Mouse (Mus musculus): ENCODE measurements around the gene Slc11a2.

DNA sequence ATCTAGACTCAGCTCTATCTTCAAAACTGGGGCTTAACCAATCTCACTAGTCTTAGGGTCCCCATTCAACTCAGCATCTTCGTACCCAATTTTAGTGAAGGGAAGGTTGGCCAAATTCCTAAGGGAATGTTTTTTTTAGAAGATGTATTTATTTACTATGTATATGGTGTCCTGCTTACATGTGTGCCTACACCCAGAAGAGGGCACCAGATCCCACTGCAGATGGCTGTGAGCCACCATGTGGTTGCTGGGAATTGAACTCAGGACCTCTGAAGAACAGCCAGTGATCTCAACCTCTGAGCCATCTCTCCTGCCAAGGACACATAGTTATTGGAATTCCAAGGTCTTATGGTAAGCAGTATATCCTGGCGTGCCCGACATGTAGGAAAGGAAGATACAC lies 29.3 kb downstream of the Slc11a2 start:
- TF ChIP-seq CTCF (IDR thresholded peaks at IDR 0.05; ENCODE audit: borderline replicate concordance, insufficient read depth, low read depth, low read length) (no peak), POLR2A (IDR thresholded peaks at IDR 0.05; ENCODE audit: borderline replicate concordance, insufficient read depth, low read length) (no peak)
